Mouse (Mus musculus) layer of hippocampus, adult 11-12 months (tissue): ENCODE data around the gene Lrig1.
"Not testable (repeated sequence)": the region's sequence is repeated elsewhere in the genome, so short reads cannot be mapped to it uniquely, and the experiment has no call there.

Source experiments
- DNase-seq: peaks from one replicate; pipeline ENCODE4 v3.0.0; 2022; ENCODE audit warnings: low spot score

Lrig1 gene

DNA sequence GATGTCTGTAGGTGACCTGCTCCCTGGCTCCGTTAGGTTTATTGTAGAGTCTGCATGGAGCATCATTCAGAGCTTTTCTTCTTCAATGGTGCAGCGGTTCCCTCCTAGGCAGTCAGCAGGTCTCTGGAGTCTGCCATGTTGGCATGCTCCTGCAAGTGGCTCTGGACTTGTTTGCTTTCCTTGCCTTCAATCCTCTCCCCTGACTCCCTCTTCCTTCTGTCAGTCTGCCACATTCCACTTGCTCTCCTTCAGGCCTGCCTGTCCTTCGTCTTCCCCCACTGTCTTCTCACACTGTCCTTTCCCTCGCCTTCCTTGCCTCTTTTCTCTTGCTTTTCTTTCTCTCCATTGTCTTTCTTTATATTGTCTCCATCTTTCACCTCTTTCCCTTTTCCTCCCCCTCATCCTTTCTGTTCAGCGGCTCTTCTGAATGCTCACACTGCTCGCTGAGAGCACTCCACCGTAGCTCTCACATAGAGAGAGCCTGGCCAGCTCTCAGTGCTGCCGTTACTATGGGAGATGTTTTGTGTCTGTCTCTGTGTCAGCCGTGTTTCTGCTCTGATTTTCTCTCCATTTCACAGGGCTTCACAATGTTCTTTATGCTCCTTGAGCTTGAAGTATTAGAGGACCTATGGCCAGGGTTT lies 124.3 kb downstream of the Lrig1 start:
- DNase-seq: no peak

DNA sequence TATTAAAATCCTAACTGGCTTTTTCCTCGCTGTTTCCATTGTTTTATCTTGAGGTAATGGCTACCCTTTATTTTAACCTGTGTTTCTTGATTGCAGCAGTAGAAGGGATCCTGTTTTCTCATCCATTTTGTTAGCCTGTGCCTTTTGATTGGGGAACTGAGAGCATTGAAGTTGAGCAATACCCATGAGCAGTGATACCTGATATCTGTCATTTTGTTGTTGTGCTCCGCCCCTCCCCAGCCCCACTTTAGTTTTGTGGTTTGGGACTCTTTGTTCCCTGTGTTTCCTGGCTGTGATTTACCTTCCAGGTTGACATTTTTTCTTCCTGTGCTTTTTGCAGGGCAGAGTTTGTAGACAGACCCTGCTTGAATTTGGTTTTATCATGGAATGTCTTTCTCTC lies 131.9 kb downstream of the Lrig1 start:
- no peak for DNase-seq

DNA sequence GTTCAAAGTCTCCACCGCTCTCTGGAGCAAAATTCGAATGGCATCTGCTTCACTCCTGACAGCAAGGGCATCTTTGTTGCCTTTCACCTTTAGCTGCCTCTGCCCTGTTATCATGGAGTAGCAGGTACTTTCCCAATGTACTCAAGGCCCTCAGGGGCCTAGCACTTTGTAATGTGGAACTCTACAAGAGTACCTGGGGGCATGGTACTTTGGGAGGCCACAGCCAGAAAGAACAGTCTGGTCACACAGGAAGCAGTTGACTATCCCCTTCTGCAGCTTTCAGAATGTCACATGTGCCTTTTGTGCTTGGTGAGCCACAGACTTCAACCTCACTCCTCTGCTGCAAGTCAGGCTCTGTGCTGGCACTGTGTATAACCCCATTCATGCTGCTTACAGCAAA lies 134.2 kb downstream of the Lrig1 start:
- no peak for DNase-seq

- no peak for DNase-seq
These were observed 136.6 kb downstream of the Lrig1 start for GRCm38 (mm10) chr6:94563203-94563940.

GRCm38 (mm10) chr6:94561346-94561745 lies 138.6 kb downstream of the Lrig1 start:
- DNase-seq: no peak

DNA sequence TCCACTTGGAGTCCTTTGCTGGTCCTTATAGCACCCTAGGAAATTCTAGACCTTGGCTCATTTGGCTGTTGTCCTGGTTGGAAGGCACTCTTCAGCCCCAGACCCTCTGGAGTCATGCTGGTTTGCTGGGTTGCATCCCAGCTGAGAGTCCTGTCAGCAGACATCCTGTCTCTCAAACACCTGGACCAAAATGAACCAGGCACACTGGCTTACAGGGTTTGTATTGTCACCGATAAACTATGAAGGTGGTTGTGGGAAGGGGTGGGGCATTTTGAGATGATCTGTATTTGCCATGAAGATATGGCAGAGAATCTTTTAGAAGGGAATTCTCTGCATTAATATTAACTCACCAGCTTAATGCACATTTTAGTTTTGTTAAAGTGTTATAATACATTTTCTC lies 139.1 kb downstream of the Lrig1 start:
- DNase-seq: no peak

DNA sequence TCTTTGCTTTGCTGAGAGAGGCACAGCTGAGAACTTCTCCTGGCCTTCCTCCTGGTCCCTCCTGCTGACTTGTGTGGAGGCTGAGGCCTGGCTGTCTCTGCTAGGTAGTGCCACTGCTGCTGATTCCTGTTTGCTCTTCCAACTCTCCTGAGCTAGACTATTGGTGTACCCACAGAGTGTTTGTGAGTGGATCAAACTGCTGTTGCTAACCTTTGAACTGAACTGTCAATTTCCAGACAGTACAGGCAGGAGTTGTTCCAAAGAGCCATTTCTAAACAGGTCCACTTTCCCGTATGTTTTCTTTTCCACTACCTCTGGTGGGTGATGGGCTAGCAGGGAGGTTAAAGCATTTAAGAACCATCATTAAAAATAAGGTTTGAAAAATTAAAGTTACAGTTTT lies 141.4 kb downstream of the Lrig1 start:
- DNase-seq: not testable (repeated sequence)
